ENCODE assay signal across 9 mouse cellular contexts in genomic region chr9:60712771-60713541, GRCm38 (mm10). TPM values are rescaled to one million over a fixed set of nuclear protein-coding genes. Genes with fewer than 3 reads are reported as not detected.
DNase-seq lines count a peak whose midpoint lies in the region; ATAC-seq and TF ChIP-seq lines count a peak whose summit lies in the region.
"Had no signal": no experiment of that assay in that cellular context is flagged by ENCODE, and none has a peak within 500 bp of the region (broad histone marks: within the 10 kb centered on the region; RNA-seq: fewer than 3 reads in every experiment).

Gene Larp6, plus strand, starts transcription at chr9:60712989.

- peak within 1 kb of the TSS; percentile 87 for H3K4me3 ChIP-seq in cortical plate, adult 2 months (ENCODE audit: insufficient read depth, low read length)
- peak within 1 kb of the TSS; percentile 64 for H3K4me3 ChIP-seq in intestine, embryonic 14.5 days (ENCODE audit: low read depth, low read length)
- peak within 1 kb of the TSS; percentile 64 for H3K4me3 ChIP-seq in limb, embryonic 14.5 days (replicated peaks; ENCODE audit: low read length)
- H3K4me3 ChIP-seq in neural tube, embryonic 11.5 days (ENCODE audit: low read depth, low read length), result peak within 1 kb of the TSS; percentile 63

- peak within 1 kb of the TSS; percentile 99 for H3K4me2 ChIP-seq in intestine, embryonic 14.5 days (ENCODE audit: low read length)
- H3K4me2 ChIP-seq in limb, embryonic 14.5 days (replicated peaks; ENCODE audit: low read depth, low read length, severe bottlenecking), result peak within 1 kb of the TSS; percentile 91
- peak within 1 kb of the TSS; percentile 100 for H3K4me2 ChIP-seq in neural tube, embryonic 11.5 days (ENCODE audit: low read depth)

- under 1% methylated on average over 65 of the region's 66 CpGs for WGBS in intestine, embryonic 14.5 days
- 1% methylated on average over 40 of the region's 66 CpGs for WGBS in limb, embryonic 14.5 days
- 2% methylated on average over 52 of the region's 66 CpGs for WGBS in neural tube, embryonic 11.5 days

- peak within 1 kb of the TSS; percentile 68 for H3K9ac ChIP-seq in intestine, embryonic 14.5 days (ENCODE audit: low read length)
- H3K9ac ChIP-seq in limb, embryonic 14.5 days (ENCODE audit: low read depth, low read length, severe bottlenecking), result peak within 1 kb of the TSS; percentile 87
- H3K9ac ChIP-seq in neural tube, embryonic 11.5 days (ENCODE audit: low read length), result peak within 1 kb of the TSS; percentile 76

- peak; percentile 47; the same call in 1 of the 2 replicates for TF ChIP-seq POLR2A in cortical plate, adult 2 months (IDR thresholded peaks at IDR 0.05; ENCODE audit: extremely low read depth, insufficient read depth, low read length)
- TF ChIP-seq POLR2A in limb, embryonic 14.5 days (IDR thresholded peaks at IDR 0.05; ENCODE audit: borderline replicate concordance, extremely low read depth, insufficient read depth, insufficient read length), result peak; percentile 41; the same call in 1 of the 2 replicates

- ATAC-seq in intestine, embryonic 14.5 days (replicated peaks; ENCODE audit: low FRiP score, low TSS enrichment, low read depth), result no peak; the same call in 1 of the 2 replicates
- ATAC-seq in limb, embryonic 14.5 days (ENCODE audit: low FRiP score, low read depth), result peak; percentile 51
- ATAC-seq in neural tube, embryonic 11.5 days (ENCODE audit: insufficient read depth, low FRiP score, low TSS enrichment), result no peak
- ATAC-seq in monocyte, adult 5-6 weeks (replicated peaks; ENCODE audit: insufficient number of reproducible peaks, low FRiP score, low TSS enrichment, poor library complexity, severe bottlenecking), result no peak

- no peaks in the 10 kb centered on the region for H3K36me3 ChIP-seq in intestine, embryonic 14.5 days (ENCODE audit: control insufficient read depth, insufficient read depth, low read length)
- no peaks in the 10 kb centered on the region for H3K36me3 ChIP-seq in limb, embryonic 14.5 days (ENCODE audit: control insufficient read depth, insufficient read depth, low read length)
- no peaks in the 10 kb centered on the region for H3K36me3 ChIP-seq in neural tube, embryonic 11.5 days (ENCODE audit: control insufficient read depth, insufficient read depth, low read length)

- H3K9me3 ChIP-seq in intestine, embryonic 14.5 days (ENCODE audit: control insufficient read depth, low read length), result no peaks in the 10 kb centered on the region
- no peaks in the 10 kb centered on the region for H3K9me3 ChIP-seq in limb, embryonic 14.5 days (ENCODE audit: control insufficient read depth, low read length)
- no peaks in the 10 kb centered on the region for H3K9me3 ChIP-seq in neural tube, embryonic 11.5 days (ENCODE audit: control insufficient read depth, low read length)

- peak within 1 kb of the TSS; percentile 99 for H3K27ac ChIP-seq in cortical plate, adult 2 months (ENCODE audit: insufficient read depth, low read length)
- H3K27ac ChIP-seq in intestine, embryonic 14.5 days (ENCODE audit: low read depth), result no peak within 1 kb of the TSS
- H3K27ac ChIP-seq in limb, embryonic 14.5 days (replicated peaks; ENCODE audit: low read depth, low read length), result no peak within 1 kb of the TSS
- no peak within 1 kb of the TSS for H3K27ac ChIP-seq in neural tube, embryonic 11.5 days (ENCODE audit: low read depth, low read length)

- no peaks in the 10 kb centered on the region; the same call in 1 of the 2 replicates for H3K4me1 ChIP-seq in cortical plate, adult 2 months (ENCODE audit: control insufficient read depth, insufficient read depth, low read length)
- H3K4me1 ChIP-seq in intestine, embryonic 14.5 days (replicated peaks; ENCODE audit: control insufficient read depth, insufficient read depth, low read length), result peaks cover 3% of the 10 kb centered on the region; the same call in 1 of the 2 replicates
- peaks cover 7% of the 10 kb centered on the region; the same call in 1 of the 2 replicates for H3K4me1 ChIP-seq in limb, embryonic 14.5 days (ENCODE audit: control insufficient read depth, insufficient read depth, low read length)
- 0 out of 2 replicates have a peak, but pooled peaks cover 3% of the 10 kb centered on the region for H3K4me1 ChIP-seq in neural tube, embryonic 11.5 days (ENCODE audit: control insufficient read depth, insufficient read depth, low read length)

- TF ChIP-seq CTCF in cortical plate, adult 2 months (IDR thresholded peaks at IDR 0.05; ENCODE audit: extremely low read depth, insufficient read depth, low read length), result no peak

- peak; percentile 14 to 29 for DNase-seq in lung, adult 18-20 months
- DNase-seq in lung, postnatal 36 days, result no peak
- DNase-seq in gastrocnemius, postnatal 25 days, result peak; percentile 70
- peak; percentile 76 for DNase-seq in intestine, embryonic 14.5 days (ENCODE audit: low spot score)
- no peak for DNase-seq in limb, embryonic 14.5 days (ENCODE audit: low spot score)
- DNase-seq in neural tube, embryonic 11.5 days (ENCODE audit: low spot score), result peak; percentile 49

- H3K27me3 ChIP-seq in intestine, embryonic 14.5 days (replicated peaks; ENCODE audit: control insufficient read depth, insufficient read depth, low read length), result 0 out of 2 replicates have a peak, but pooled peaks cover 2% of the 10 kb centered on the region
- no peaks in the 10 kb centered on the region for H3K27me3 ChIP-seq in limb, embryonic 14.5 days (ENCODE audit: control insufficient read depth, insufficient read depth, low read length)
- peaks cover 4% of the 10 kb centered on the region; the same call in 1 of the 2 replicates for H3K27me3 ChIP-seq in neural tube, embryonic 11.5 days (ENCODE audit: control insufficient read depth, insufficient read depth, low read length)

RNA-seq across cellular contexts. Expression of gene Larp6, which starts in this region (rescaled TPM):
- polyA plus RNA-seq in cortical plate, adult 2 months (2012; rRNA removed), result 35.8 and 37.0 TPM in 2 replicates
- total RNA-seq in gastrocnemius, postnatal 25 days (2021), result 1 to 10 TPM in 1 of 2 experiments, under 1 TPM in 1; 0.83 to 1.0 TPM
- 2.2 and 2.7 TPM in 2 replicates for polyA plus RNA-seq in intestine, embryonic 14.5 days (2014; fragmentation: Nextera tagmentation; extraction: Ambion mirVana)
- polyA plus RNA-seq in limb, embryonic 14.5 days (2012; rRNA removed), result 3.8 and 4.3 TPM in 2 replicates
- polyA plus RNA-seq in limb, embryonic 14.5 days (2014; fragmentation: Nextera tagmentation; extraction: Ambion mirVana), result 3.8 and 4.7 TPM in 2 replicates
- 2.4 and 3.0 TPM in 2 replicates for polyA plus RNA-seq in neural tube, embryonic 11.5 days (2014; fragmentation: Nextera tagmentation; extraction: Ambion mirVana)
- not detected in 3 replicates for total RNA-seq in monocyte, adult 5-6 weeks (2017)
- total RNA-seq: MEL had no signal

Comparison
In these comparisons a context has a peak if more than half of its experiments do, and no peak if none do; other contexts are left out.
1. DNase-seq: peak in lung, adult 18-20 months (2 of 2), gastrocnemius, postnatal 25 days (single experiment), intestine, embryonic 14.5 days (single experiment) and neural tube, embryonic 11.5 days (single experiment); none in lung, postnatal 36 days (single experiment) and limb, embryonic 14.5 days (single experiment).
2. Peak in every context shown above with its lines, with median percentiles within 50 percentile points of each other: H3K4me3 ChIP-seq, H3K4me2 ChIP-seq and H3K9ac ChIP-seq.